16 mouse cellular contexts compared by ENCODE assay signal in genomic region chr17:34249361-34249760, GRCm38 (mm10). TPM values are rescaled to one million over a fixed set of nuclear protein-coding genes. Genes with fewer than 3 reads are reported as not detected.
DNase-seq lines count a peak whose midpoint lies in the region; ATAC-seq and TF ChIP-seq lines count a peak whose summit lies in the region.
"Had no signal": no experiment of that assay in that cellular context is flagged by ENCODE, and none has a peak within 500 bp of the region (broad histone marks: within the 10 kb centered on the region; RNA-seq: fewer than 3 reads in every experiment).

No protein-coding gene starts in this region.

- no peak for TF ChIP-seq POLR2A in spleen, adult 2 months (IDR thresholded peaks at IDR 0.05; ENCODE audit: low read depth, low read length)
- TF ChIP-seq POLR2A in bone marrow, adult 2 months (IDR thresholded peaks at IDR 0.05; ENCODE audit: borderline replicate concordance, control insufficient read depth, low read depth, low read length), result no peak

- no peak overlapping the region for H3K9ac ChIP-seq in kidney, embryonic 14.5 days (ENCODE audit: low read depth, low read length)

- H3K36me3 ChIP-seq in spleen, adult 2 months (ENCODE audit: control insufficient read depth, insufficient read depth, low read length), result peaks cover 5% of the 10 kb centered on the region; the same call in 1 of the 2 replicates
- H3K36me3 ChIP-seq in kidney, embryonic 14.5 days (ENCODE audit: control insufficient read depth, insufficient read depth, low read length), result no peaks in the 10 kb centered on the region
- H3K36me3 ChIP-seq: G1E had no signal

- H3K4me1 ChIP-seq in spleen, adult 2 months (ENCODE audit: control insufficient read depth, insufficient read depth, insufficient read length), result peaks cover 4% of the 10 kb centered on the region; the same call in 1 of the 2 replicates
- H3K4me1 ChIP-seq in bone marrow, adult 2 months (ENCODE audit: control insufficient read depth, insufficient read depth, low read length), result peaks cover 4% of the 10 kb centered on the region; the same call in 1 of the 2 replicates
- H3K4me1 ChIP-seq in kidney, embryonic 14.5 days (ENCODE audit: control insufficient read depth, insufficient read depth, low read length), result no peaks in the 10 kb centered on the region

- no peak overlapping the region for H3K4me3 ChIP-seq in spleen, adult 2 months (ENCODE audit: extremely low read depth, insufficient read depth, insufficient read length)
- no peak overlapping the region for H3K4me3 ChIP-seq in bone marrow, adult 2 months (replicated peaks; ENCODE audit: control insufficient read depth, low read depth, low read length)
- H3K4me3 ChIP-seq in kidney, embryonic 14.5 days (ENCODE audit: low read length), result no peak overlapping the region

- peak; percentile 60 for DNase-seq in heart, adult 11 months
- DNase-seq in heart, adult 8-10 months (ENCODE audit: low spot score), result no peak
- DNase-seq in spleen, adult 2 months (ENCODE audit: low read depth in 1 of 2, low spot score in 2 of 2), result no peak
- DNase-seq in spleen, adult 12 weeks (ENCODE audit: low spot score), result no peak
- DNase-seq: adrenal gland, adult 8-10 months; adrenal gland, postnatal 25 days; cerebellum, adult 11-12 months had no signal

- no peaks in the 10 kb centered on the region for H3K27me3 ChIP-seq in spleen, adult 2 months (ENCODE audit: control insufficient read depth, insufficient read depth, low read length)
- H3K27me3 ChIP-seq in kidney, embryonic 14.5 days (ENCODE audit: control insufficient read depth, insufficient read depth, low read length), result no peaks in the 10 kb centered on the region
- H3K27me3 ChIP-seq: CH12.LX had no signal

- H3K4me2 ChIP-seq in kidney, embryonic 14.5 days (replicated peaks; ENCODE audit: low read depth, low read length), result no peak overlapping the region

- 53% methylated on average over 3 of the region's 3 CpGs for WGBS in spleen, adult 2 months
- WGBS in bone marrow, adult 2 months, result 48% methylated on average over 3 of the region's 3 CpGs
- WGBS in kidney, embryonic 14.5 days, result 48% methylated on average over 3 of the region's 3 CpGs

- H3K27ac ChIP-seq in spleen, adult 2 months (ENCODE audit: insufficient read depth, low read length), result peak overlapping the region; percentile 28; the same call in 1 of the 2 replicates
- H3K27ac ChIP-seq in bone marrow, adult 2 months (ENCODE audit: control insufficient read depth, insufficient read depth, low read depth, low read length, poor library complexity), result 0 out of 2 replicates have a peak overlapping the region, but pooled peaks have one; percentile 7
- no peak overlapping the region for H3K27ac ChIP-seq in kidney, embryonic 14.5 days (ENCODE audit: low read depth, low read length)

- no peaks in the 10 kb centered on the region for H3K9me3 ChIP-seq in kidney, embryonic 14.5 days (ENCODE audit: control insufficient read depth, low read length)
- H3K9me3 ChIP-seq: G1E had no signal

- ATAC-seq in kidney, embryonic 14.5 days (ENCODE audit: low FRiP score, low TSS enrichment), result no peak; the same call in 1 of the 2 replicates
- ATAC-seq: activated CD4-positive, CD25-positive, alpha-beta regulatory T cell, adult 4 months; Patski had no signal

- TF ChIP-seq CTCF in spleen, adult 2 months (IDR thresholded peaks at IDR 0.05; ENCODE audit: extremely low read depth, insufficient read depth, insufficient read length, insufficient replicate concordance), result no peak
- no peak for TF ChIP-seq CTCF in bone marrow, adult 2 months (IDR thresholded peaks at IDR 0.05; ENCODE audit: control insufficient read depth, insufficient read depth, low read length)

RNA-seq across cellular contexts. Expression of gene H2-Ab1, which starts 8.1 kb away (rescaled TPM):
- total RNA-seq in heart, adult 8-10 months (2022), result 10 to 100 TPM; 13.2 to 19.1 (median 15.6) TPM
- polyA plus RNA-seq in spleen, adult 2 months (2012; rRNA removed), result 5,504 and 8,483 TPM in 2 replicates
- 73.7 and 175 TPM in 2 replicates for polyA plus RNA-seq in bone marrow, adult 2 months (2011; ENCODE audit: insufficient read depth, insufficient read length, low replicate concordance, missing spikeins)
- polyA plus RNA-seq in kidney, embryonic 14.5 days (2014; fragmentation: Nextera tagmentation; extraction: Ambion mirVana), result 21.7 and 22.9 TPM in 2 replicates
- total RNA-seq: MEL had no signal
- polyA plus RNA-seq: C2C12 had no signal

RNA-seq across cellular contexts. Expression of gene H2-Ob, which starts 10.7 kb away (rescaled TPM):
- 1 to 10 TPM in 1 of 4 experiments, under 1 TPM in 3; 0.41 to 1.5 (median 0.51) TPM for total RNA-seq in heart, adult 8-10 months (2022)
- polyA plus RNA-seq in spleen, adult 2 months (2012; rRNA removed), result 318 and 334 TPM in 2 replicates
- 30.9 and 72.2 TPM in 2 replicates for polyA plus RNA-seq in bone marrow, adult 2 months (2011; ENCODE audit: insufficient read depth, insufficient read length, low replicate concordance, missing spikeins)
- polyA plus RNA-seq in kidney, embryonic 14.5 days (2014; fragmentation: Nextera tagmentation; extraction: Ambion mirVana), result not detected in 2 replicates
- total RNA-seq: ES-E14 had no signal
- polyA plus RNA-seq: C2C12, G1E, Patski had no signal

RNA-seq across cellular contexts. Expression of gene H2-Aa, which starts 38.3 kb away (rescaled TPM):
- 10 to 100 TPM; 15.7 to 28.3 (median 26.7) TPM for total RNA-seq in heart, adult 8-10 months (2022)
- 1,846 and 1,869 TPM in 2 replicates for polyA plus RNA-seq in spleen, adult 2 months (2012; rRNA removed)
- 65.0 and 143 TPM in 2 replicates for polyA plus RNA-seq in bone marrow, adult 2 months (2011; ENCODE audit: insufficient read depth, insufficient read length, low replicate concordance, missing spikeins)
- polyA plus RNA-seq in kidney, embryonic 14.5 days (2014; fragmentation: Nextera tagmentation; extraction: Ambion mirVana), result 2.7 TPM in 2 replicates
- total RNA-seq: G1E, MEL had no signal
- polyA plus RNA-seq: C2C12, G1E, Patski had no signal

RNA-seq across cellular contexts. Expression of gene Tap2, which starts 46.0 kb away (rescaled TPM):
- 10 to 100 TPM; 21.4 to 25.3 (median 24.6) TPM for total RNA-seq in heart, adult 8-10 months (2022)
- polyA plus RNA-seq in spleen, adult 2 months (2012; rRNA removed), result 83.0 and 111 TPM in 2 replicates
- 50.7 and 54.8 TPM in 2 replicates for polyA plus RNA-seq in bone marrow, adult 2 months (2011; ENCODE audit: insufficient read depth, insufficient read length, low replicate concordance, missing spikeins)
- polyA plus RNA-seq in kidney, embryonic 14.5 days (2014; fragmentation: Nextera tagmentation; extraction: Ambion mirVana), result 1.2 and 1.8 TPM in 2 replicates

RNA-seq across cellular contexts. Expression of gene Psmb8, which starts 51.8 kb away (rescaled TPM):
- 10 to 100 TPM; 10.7 to 15.1 (median 12.8) TPM for total RNA-seq in heart, adult 8-10 months (2022)
- 260 and 307 TPM in 2 replicates for polyA plus RNA-seq in spleen, adult 2 months (2012; rRNA removed)
- 35.3 and 68.8 TPM in 2 replicates for polyA plus RNA-seq in bone marrow, adult 2 months (2011; ENCODE audit: insufficient read depth, insufficient read length, low replicate concordance, missing spikeins)
- 4.3 and 4.8 TPM in 2 replicates for polyA plus RNA-seq in kidney, embryonic 14.5 days (2014; fragmentation: Nextera tagmentation; extraction: Ambion mirVana)

Comparison
In these comparisons a context has a peak if more than half of its experiments do, and no peak if none do; other contexts are left out.
1. RNA of gene H2-Ab1, which starts 8.1 kb away (polyA plus RNA-seq): 5,504 to 8,483 TPM in spleen, adult 2 months; 73.7 to 175 TPM in bone marrow, adult 2 months and 21.7 to 22.9 TPM in kidney, embryonic 14.5 days; every median in the first group is over 10 times any median in the second.
2. RNA of gene H2-Ob, which starts 10.7 kb away (polyA plus RNA-seq): 318 to 334 TPM in spleen, adult 2 months and 30.9 to 72.2 TPM in bone marrow, adult 2 months; not detected in kidney, embryonic 14.5 days; every median in the first group is over 10 times any median in the second.
3. RNA of gene H2-Aa, which starts 38.3 kb away (polyA plus RNA-seq): 1,846 to 1,869 TPM in spleen, adult 2 months and 65.0 to 143 TPM in bone marrow, adult 2 months; 2.7 TPM in kidney, embryonic 14.5 days; every median in the first group is over 10 times any median in the second.